Mouse (Mus musculus) erythroblast, adult 5-6 weeks (primary cell): ENCODE measurements around the gene Dcp1a. TPM values are rescaled to one million over a fixed set of nuclear protein-coding genes. Genes with fewer than 3 reads are reported as not detected.
A peak's percentile ranks its signal among the peaks of the same experiment; 100 is the strongest.

Experiments
- ATAC-seq: replicated peaks from 2 replicates; pipeline ENCODE4 v1.8.0; 2016; ENCODE audit warnings: moderate number of reproducible peaks, mild to moderate bottlenecking, moderate TSS enrichment, inconsistent platforms; ENCODE audit not compliant: poor library complexity, low FRiP score, severe bottlenecking
- total RNA-seq, 2 experiments: library from RNA; stranded (forward) in 1 of 2; stranded (reverse) in 1 of 2; fragments of 150-400 nt in 1 of 2; fragments of 200-764, 138-1000 nt in 1 of 2; gene quantifications; 2 replicates each; pipeline versions ENCODE4 v1.2.3 to v1.2.4; 2015 to 2017; ENCODE audit warnings: low replicate concordance in 2 of 2

The Dcp1a gene
- total RNA-seq, 2 experiments from 2014 or later, result 10.4 to 16.9 TPM

GRCm38 (mm10) chr14:30553185-30553584 is 73.8 kb downstream of the Dcp1a start:
- no peak for ATAC-seq

GRCm38 (mm10) chr14:30556651-30557050 is 77.3 kb downstream of the Dcp1a start:
- ATAC-seq, result no peak

- ATAC-seq, result no peak
These were observed 78.4 kb downstream of the Dcp1a start for GRCm38 (mm10) chr14:30557730-30558129.

- ATAC-seq, result no peak
These were observed 80.1 kb downstream of the Dcp1a start for GRCm38 (mm10) chr14:30559321-30559850.

GRCm38 (mm10) chr14:30560803-30561389 is 81.6 kb downstream of the Dcp1a start:
- no peak for ATAC-seq

GRCm38 (mm10) chr14:30561470-30562187 is 82.3 kb downstream of the Dcp1a start:
- peak; percentile 84 for ATAC-seq

- ATAC-seq, result no peak
These were observed 83.0 kb downstream of the Dcp1a start for GRCm38 (mm10) chr14:30562343-30562742.

- ATAC-seq, result peak; percentile 83
These were observed 85.1 kb downstream of the Dcp1a start for GRCm38 (mm10) chr14:30564451-30564850.

GRCm38 (mm10) chr14:30566317-30566716 is 87.0 kb downstream of the Dcp1a start:
- ATAC-seq, result no peak

- no peak for ATAC-seq
These were observed 88.7 kb downstream of the Dcp1a start for GRCm38 (mm10) chr14:30568016-30568415.

GRCm38 (mm10) chr14:30570303-30570702 is 91.0 kb downstream of the Dcp1a start:
- ATAC-seq, result no peak

GRCm38 (mm10) chr14:30572253-30572652 is 92.9 kb downstream of the Dcp1a start:
- ATAC-seq, result no peak

GRCm38 (mm10) chr14:30573235-30573634 is 93.9 kb downstream of the Dcp1a start:
- ATAC-seq, result no peak

- peak; percentile 81 for ATAC-seq
These were observed 94.7 kb downstream of the Dcp1a start for GRCm38 (mm10) chr14:30573983-30574584.

GRCm38 (mm10) chr14:30575791-30576190 is 96.5 kb downstream of the Dcp1a start:
- no peak for ATAC-seq

GRCm38 (mm10) chr14:30576260-30576659 is 96.9 kb downstream of the Dcp1a start:
- no peak for ATAC-seq

Other genes with a start within 250 kb of the Dcp1a start
- gene Cacna1d, start 11.9 kb downstream of the Dcp1a start, total RNA-seq (2015; ENCODE audit: low replicate concordance), result not detected in 2 replicates
- 0.17 TPM in 1 of 2 replicates, not detected in the other for gene Cacna1d, start 11.9 kb downstream of the Dcp1a start, total RNA-seq (2017; ENCODE audit: low replicate concordance)
- gene Tkt, start 68.8 kb downstream of the Dcp1a start, total RNA-seq (2015; ENCODE audit: low replicate concordance), result 66.7 and 82.0 TPM in 2 replicates
- gene Tkt, start 68.8 kb downstream of the Dcp1a start, total RNA-seq (2017; ENCODE audit: low replicate concordance), result 175 and 205 TPM in 2 replicates
- gene Prkcd, start 146.7 kb downstream of the Dcp1a start, total RNA-seq (2015; ENCODE audit: low replicate concordance), result 35.5 and 43.7 TPM in 2 replicates
- 39.9 and 41.3 TPM in 2 replicates for gene Prkcd, start 146.7 kb downstream of the Dcp1a start, total RNA-seq (2017; ENCODE audit: low replicate concordance)
- gene Rft1, start 174.8 kb downstream of the Dcp1a start, total RNA-seq (2015; ENCODE audit: low replicate concordance), result 1.2 and 2.5 TPM in 2 replicates
- gene Rft1, start 174.8 kb downstream of the Dcp1a start, total RNA-seq (2017; ENCODE audit: low replicate concordance), result 2.1 and 2.7 TPM in 2 replicates
- gene Sfmbt1, start 235.3 kb downstream of the Dcp1a start, total RNA-seq (2015; ENCODE audit: low replicate concordance), result 8.2 and 8.6 TPM in 2 replicates
- gene Sfmbt1, start 235.3 kb downstream of the Dcp1a start, total RNA-seq (2017; ENCODE audit: low replicate concordance), result 9.8 and 10.1 TPM in 2 replicates